Mouse (Mus musculus): ENCODE measurements around the gene Clcn6. TPM values are rescaled to one million over a fixed set of nuclear protein-coding genes. Genes with fewer than 3 reads are reported as not detected.

The Clcn6 gene
- total RNA-seq, 2 experiments from 2014 or later = 81.4 to 84.4 TPM

GRCm38 (mm10) chr4:148029297-148029696 lies 9.3 kb downstream of the Clcn6 start:
- no peak overlapping the region for H3K27ac ChIP-seq
- DNase-seq (ENCODE audit: extremely low spot score in 1 of 2, low spot score in 2 of 2) = no peak
- intact Hi-C loops (cut with DNase I) = no loop called here
- no peak for TF ChIP-seq CTCF (IDR thresholded peaks at IDR 0.05)
- no peak overlapping the region for H3K4me3 ChIP-seq

GRCm38 (mm10) chr4:148024003-148024402 lies 14.6 kb downstream of the Clcn6 start:
- intact Hi-C loops (cut with DNase I) = no loop called here
- no peak overlapping the region for H3K4me3 ChIP-seq
- no peak for TF ChIP-seq CTCF (IDR thresholded peaks at IDR 0.05)
- DNase-seq (ENCODE audit: extremely low spot score in 1 of 2, low spot score in 2 of 2) = no peak
- H3K27ac ChIP-seq = no peak overlapping the region

- no peak for DNase-seq (ENCODE audit: extremely low spot score in 1 of 2, low spot score in 2 of 2)
- TF ChIP-seq CTCF (IDR thresholded peaks at IDR 0.05) = no peak
- Histone ChIP-seq H3K4me3 (no peak overlapping the region), H3K27ac (no peak overlapping the region; the same call in 1 of the 2 replicates)
- intact Hi-C loops (cut with DNase I) = no loop called here
These were observed 20.2 kb downstream of the Clcn6 start for GRCm38 (mm10) chr4:148018410-148018809.

- Histone ChIP-seq H3K4me3 (no peak overlapping the region), H3K27ac (no peak overlapping the region)
- no peak for DNase-seq (ENCODE audit: extremely low spot score in 1 of 2, low spot score in 2 of 2)
- intact Hi-C loops (cut with DNase I) = no loop called here
- TF ChIP-seq CTCF (IDR thresholded peaks at IDR 0.05) = no peak
These were observed 21.6 kb downstream of the Clcn6 start for GRCm38 (mm10) chr4:148016981-148017380.

- no peak overlapping the region for H3K4me3 ChIP-seq
- intact Hi-C loops (cut with DNase I) = no loop called here
- no peak overlapping the region for H3K27ac ChIP-seq
- TF ChIP-seq CTCF (IDR thresholded peaks at IDR 0.05) = peak; percentile 48
- no peak for DNase-seq (ENCODE audit: extremely low spot score in 1 of 2, low spot score in 2 of 2)
These were observed 23.2 kb downstream of the Clcn6 start for GRCm38 (mm10) chr4:148015418-148015817.

- no peak overlapping the region for H3K27ac ChIP-seq
- no peak for TF ChIP-seq CTCF (IDR thresholded peaks at IDR 0.05)
- intact Hi-C loops (cut with DNase I) = no loop called here
- no peak for DNase-seq (ENCODE audit: extremely low spot score in 1 of 2, low spot score in 2 of 2)
- H3K4me3 ChIP-seq = no peak overlapping the region
These were observed 26.4 kb downstream of the Clcn6 start for GRCm38 (mm10) chr4:148012216-148012615.

- TF ChIP-seq CTCF (IDR thresholded peaks at IDR 0.05) = no peak
- intact Hi-C loops (cut with DNase I) = no loop called here
- H3K27ac ChIP-seq = no peak overlapping the region
- H3K4me3 ChIP-seq = no peak overlapping the region
- no peak for DNase-seq (ENCODE audit: extremely low spot score in 1 of 2, low spot score in 2 of 2)
These were observed 27.3 kb downstream of the Clcn6 start for GRCm38 (mm10) chr4:148011332-148011731.

- intact Hi-C loops (cut with DNase I) = loop anchor here (2.0 kb wide), 1 partner anchor 51 kb away; no protein-coding TSS in a partner anchor
- Histone ChIP-seq H3K4me3 (no peak overlapping the region), H3K27ac (no peak overlapping the region)
- TF ChIP-seq CTCF (IDR thresholded peaks at IDR 0.05) = no peak
- DNase-seq (ENCODE audit: extremely low spot score in 1 of 2, low spot score in 2 of 2) = no peak
These were observed 29.0 kb downstream of the Clcn6 start for GRCm38 (mm10) chr4:148009641-148010040.

- TF ChIP-seq CTCF (IDR thresholded peaks at IDR 0.05) = peak; percentile 74
- Histone ChIP-seq H3K27ac (no peak overlapping the region), H3K4me3 (no peak overlapping the region)
- intact Hi-C loops (cut with DNase I) = loop anchor here (2.0 kb wide), 1 partner anchor 50 kb away; no protein-coding TSS in a partner anchor
- peak; percentile 63 to 66 for DNase-seq (ENCODE audit: extremely low spot score in 1 of 2, low spot score in 2 of 2)
These were observed 30.2 kb downstream of the Clcn6 start for GRCm38 (mm10) chr4:148008412-148008811.

GRCm38 (mm10) chr4:148004361-148004760 lies 34.3 kb downstream of the Clcn6 start:
- H3K27ac ChIP-seq = no peak overlapping the region
- intact Hi-C loops (cut with DNase I) = no loop called here
- no peak for TF ChIP-seq CTCF (IDR thresholded peaks at IDR 0.05)
- no peak overlapping the region for H3K4me3 ChIP-seq
- DNase-seq (ENCODE audit: extremely low spot score in 1 of 2, low spot score in 2 of 2) = no peak

GRCm38 (mm10) chr4:148001866-148002265 lies 36.8 kb downstream of the Clcn6 start:
- no peak for TF ChIP-seq CTCF (IDR thresholded peaks at IDR 0.05)
- no peak for DNase-seq (ENCODE audit: extremely low spot score in 1 of 2, low spot score in 2 of 2)
- intact Hi-C loops (cut with DNase I) = no loop called here
- no peak overlapping the region for H3K4me3 ChIP-seq
- no peak overlapping the region for H3K27ac ChIP-seq

GRCm38 (mm10) chr4:148001013-148001789 lies 37.4 kb downstream of the Clcn6 start:
- H3K27ac ChIP-seq = no peak overlapping the region
- intact Hi-C loops (cut with DNase I) = no loop called here
- TF ChIP-seq CTCF (IDR thresholded peaks at IDR 0.05) = no peak
- no peak overlapping the region for H3K4me3 ChIP-seq
- no peak for DNase-seq (ENCODE audit: extremely low spot score in 1 of 2, low spot score in 2 of 2)
